Mouse (Mus musculus): Measurements from ENCODE around the gene Olfr307.
"Not testable (repeated sequence)": the region's sequence is repeated elsewhere in the genome, so short reads cannot be mapped to it uniquely, and the experiment has no call there.

The Olfr307 gene

DNA sequence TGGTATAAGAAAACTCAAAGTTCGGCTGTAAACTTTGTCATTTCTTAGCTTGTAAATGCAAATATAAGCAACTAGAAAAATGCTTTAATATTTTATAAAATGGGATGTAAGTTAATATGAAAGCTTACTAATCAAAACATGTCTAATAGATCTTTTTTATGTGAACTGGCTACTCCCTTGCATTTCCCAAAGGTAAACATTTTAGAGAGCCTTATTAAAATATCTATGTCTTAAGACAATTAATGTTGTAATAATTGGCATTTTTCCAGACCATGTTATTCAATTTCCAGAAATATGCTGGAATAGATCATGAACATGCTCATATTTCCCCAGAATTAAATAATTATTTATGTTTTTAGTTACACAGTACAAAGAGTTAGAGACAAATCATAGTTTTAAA is at the start of gene Olfr307:
Olfr307 (minus strand) TSS at position 101 of the 400 bp plus-strand sequence.
- no peak for DNase-seq (ENCODE audit: low read depth, low spot score)

DNA sequence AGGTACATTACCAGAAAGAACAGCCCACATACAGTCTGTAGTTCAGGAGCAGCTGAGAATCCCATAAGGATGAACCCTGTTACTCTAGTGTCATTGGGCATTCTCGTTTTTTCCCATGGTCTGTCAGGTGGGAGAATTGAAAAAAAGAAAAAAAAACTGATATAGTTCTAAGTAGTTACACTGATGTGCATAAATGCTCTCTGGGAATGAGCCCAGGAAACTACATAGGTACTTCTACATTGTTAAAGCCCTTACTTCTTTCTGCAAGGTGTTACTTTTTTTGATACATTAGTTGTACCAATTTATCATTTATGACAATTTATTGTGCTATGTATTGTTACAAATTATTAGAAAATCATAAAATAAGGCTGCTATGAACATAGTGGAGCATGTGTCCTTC is 49.2 kb upstream of the Olfr307 start, which contains the start of gene Olfr304:
Olfr304 (minus strand) TSS at position 101 of the 400 bp plus-strand sequence.
- DNase-seq (ENCODE audit: low read depth, low spot score) = no peak

GRCm38 (mm10) chr7:86385769-86386168 is 48.4 kb upstream of the Olfr307 start:
- no peak for DNase-seq (ENCODE audit: low read depth, low spot score)

DNA sequence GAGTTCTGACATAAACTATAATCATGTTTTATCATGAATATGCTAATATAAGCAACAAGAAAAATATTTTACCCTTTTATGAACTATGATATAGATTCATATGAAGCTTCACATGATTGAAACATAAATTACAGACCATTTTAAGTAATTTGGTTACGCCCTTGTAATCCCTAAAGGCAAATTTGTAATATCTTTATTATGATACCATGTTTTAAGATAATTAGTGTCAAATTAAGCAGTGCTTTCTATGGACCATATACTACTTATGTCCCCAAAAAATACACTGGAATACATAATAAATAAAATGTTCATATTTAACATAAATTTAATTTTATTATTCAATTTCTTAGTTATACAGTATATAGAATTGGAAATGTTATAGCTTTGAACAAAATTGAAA is 29.4 kb upstream of the Olfr307 start, which contains the start of gene Olfr305:
Olfr305 (minus strand) TSS at position 101 of the 400 bp plus-strand sequence.
- DNase-seq (ENCODE audit: low read depth, low spot score) = no peak

GRCm38 (mm10) chr7:86346296-86346695 is 8.9 kb upstream of the Olfr307 start:
- not testable (repeated sequence) for DNase-seq (ENCODE audit: low read depth, low spot score)

- no peak for DNase-seq (ENCODE audit: low read depth, low spot score)
Measured at GRCm38 (mm10) chr7:86344253-86344652, 6.9 kb upstream of the Olfr307 start.

- no peak for DNase-seq (ENCODE audit: low read depth, low spot score)
Measured at GRCm38 (mm10) chr7:86342881-86343565, 5.6 kb upstream of the Olfr307 start.

DNA sequence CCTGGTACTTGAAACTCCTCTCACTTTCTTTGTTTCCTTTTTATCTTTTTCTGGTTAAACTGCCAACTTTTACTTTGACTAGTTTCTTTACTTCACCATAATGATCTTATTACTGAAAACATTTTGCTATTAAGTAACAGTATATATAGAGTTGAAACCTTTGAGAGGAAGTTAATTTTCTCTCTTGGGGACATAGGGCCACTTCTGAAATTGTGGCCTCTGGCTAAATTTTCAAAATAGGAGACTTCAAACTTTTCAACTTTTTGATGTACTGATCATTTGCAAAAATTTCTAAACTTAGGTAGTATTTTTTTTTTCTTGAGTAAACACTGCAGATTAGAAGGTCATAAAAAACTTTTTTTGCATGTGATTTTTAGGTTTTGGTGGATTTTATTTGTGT is 11.9 kb downstream of the Olfr307 start, which contains the start of gene Olfr308:
Olfr308 (minus strand) TSS at position 101 of the 400 bp plus-strand sequence.
- DNase-seq (ENCODE audit: low read depth, low spot score) = no peak

DNA sequence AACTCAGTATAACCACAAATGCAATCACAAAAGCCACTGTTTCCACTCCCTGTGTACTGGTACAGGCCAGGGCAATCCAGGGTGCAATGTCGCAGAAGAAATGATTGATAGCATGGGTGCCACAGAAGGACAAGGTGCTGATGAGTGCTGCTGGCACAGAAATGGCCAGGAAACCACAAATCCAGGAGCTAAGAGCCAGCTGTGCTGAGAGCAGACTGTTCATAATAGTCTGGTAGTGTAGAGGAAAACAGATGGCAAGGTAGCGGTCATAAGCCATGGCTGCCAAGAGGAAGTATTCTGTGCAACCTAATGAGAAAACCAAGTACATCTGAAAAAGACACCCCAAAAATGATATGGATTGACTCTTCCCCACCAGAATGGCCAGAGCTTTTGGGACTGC is 16.1 kb downstream of the Olfr307 start:
- no peak for DNase-seq (ENCODE audit: low read depth, low spot score)

DNA sequence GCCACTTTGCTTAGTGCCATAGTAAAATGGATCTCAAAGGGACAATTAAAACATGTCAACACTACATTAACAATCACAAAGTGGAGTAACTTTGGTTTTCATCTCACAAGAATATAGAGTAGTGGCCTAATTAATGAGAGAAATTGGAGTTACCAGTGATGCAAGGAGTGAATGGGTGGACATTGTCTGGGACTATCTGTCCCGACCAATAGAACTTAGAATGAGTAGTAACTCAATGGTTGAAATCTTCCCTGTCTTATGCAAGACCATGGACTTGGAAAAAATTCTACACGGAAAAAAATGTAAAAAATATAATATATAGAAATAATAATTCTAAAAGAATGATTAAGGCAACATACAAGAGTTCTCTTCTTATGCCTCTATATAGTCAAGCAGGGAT is 23.8 kb downstream of the Olfr307 start, which contains the start of gene Olfr309:
Olfr309 (minus strand) TSS at position 101 of the 400 bp plus-strand sequence.
- DNase-seq (ENCODE audit: low read depth, low spot score) = no peak
